Mouse (Mus musculus): ENCODE measurements around the gene Dmac2.
A peak's percentile ranks its signal among the peaks of the same experiment; 100 is the strongest.
"Not testable (repeated sequence)": the region's sequence is repeated elsewhere in the genome, so short reads cannot be mapped to it uniquely, and the experiment has no call there.

Dmac2 gene

DNA sequence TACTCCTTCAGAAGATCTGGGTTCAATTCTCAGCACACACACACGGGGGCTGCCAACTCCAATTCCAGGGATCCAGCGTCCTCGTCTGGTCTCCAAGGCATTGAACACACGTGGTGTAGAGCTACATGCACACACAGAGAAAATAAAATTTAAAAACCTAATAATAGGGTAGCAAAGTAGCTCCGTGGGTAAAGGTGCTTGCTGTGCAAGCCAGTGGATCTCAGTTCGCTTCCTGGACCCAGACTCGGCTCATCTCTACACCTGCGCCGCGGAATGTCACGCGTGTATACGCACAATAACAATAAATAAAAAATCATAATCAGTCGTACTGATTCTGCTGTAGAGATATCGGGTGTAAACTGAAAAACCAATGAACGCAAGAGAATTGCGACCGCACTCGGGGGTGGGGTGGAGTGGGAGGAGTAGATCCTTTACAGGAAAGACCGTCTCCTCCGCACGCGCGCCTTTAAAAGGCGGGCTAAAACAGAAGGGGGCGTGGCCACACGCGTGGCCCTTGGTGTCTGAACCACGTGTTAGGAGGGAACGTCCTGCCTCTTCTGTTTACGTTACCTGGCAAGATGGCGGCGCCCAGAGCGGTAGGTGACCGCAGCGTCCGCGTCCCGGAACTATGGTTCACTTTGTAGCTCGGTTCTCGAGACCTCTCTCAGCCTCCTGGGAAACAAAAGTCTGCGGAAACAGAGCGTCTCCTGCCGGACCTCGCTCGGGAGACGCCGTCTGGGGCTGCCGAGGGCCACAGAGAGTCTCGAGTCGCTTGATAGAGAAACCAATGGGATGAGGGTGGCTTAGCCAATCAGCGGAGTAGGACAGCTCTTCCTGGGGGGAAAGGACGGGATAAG is at the start of gene Dmac2:
Dmac2 (plus strand) TSS at position 550 of the 857 bp plus-strand sequence.
- peak; percentile 95 to 97 for DNase-seq

DNA sequence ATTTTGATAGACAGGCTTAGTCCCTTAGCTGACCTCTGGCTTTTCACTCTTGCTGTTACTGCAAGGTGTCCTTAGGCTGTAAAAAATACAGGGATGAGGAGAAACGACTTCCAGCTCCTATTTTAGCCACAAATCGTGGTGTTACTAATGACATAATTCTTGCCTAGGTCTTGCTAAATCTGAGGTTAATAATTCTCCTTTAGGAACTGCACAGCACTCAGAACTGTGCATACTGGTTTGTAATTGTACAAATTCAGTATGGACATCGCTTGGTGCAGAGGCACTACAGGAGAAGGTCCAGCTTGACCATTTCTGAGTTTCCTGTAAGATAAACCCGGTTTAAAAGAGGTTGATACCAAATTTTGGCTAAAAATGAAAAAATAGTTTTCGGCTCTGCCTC is 45.4 kb upstream of the Dmac2 start:
- not testable (repeated sequence) for DNase-seq

DNA sequence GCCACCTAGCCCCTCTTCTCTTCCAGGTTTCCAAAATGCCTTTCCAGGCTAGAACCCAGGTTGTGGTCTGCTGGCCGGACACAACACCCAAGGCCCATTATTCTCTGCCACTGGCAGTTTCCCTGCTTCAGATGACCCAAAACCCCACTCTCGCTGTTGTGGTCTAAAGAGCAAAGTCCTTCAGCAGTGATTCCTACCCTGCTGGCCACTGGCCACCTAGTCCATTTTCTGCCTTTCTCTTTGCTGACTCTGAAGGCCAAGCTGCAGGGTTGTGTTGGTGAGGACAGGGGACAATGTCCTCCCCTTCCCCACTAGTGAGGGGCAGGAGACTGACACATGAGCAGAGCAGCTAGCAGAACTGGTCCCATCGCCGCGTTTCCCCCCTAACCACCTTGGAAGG is 44.1 kb upstream of the Dmac2 start:
- DNase-seq, result no peak

DNA sequence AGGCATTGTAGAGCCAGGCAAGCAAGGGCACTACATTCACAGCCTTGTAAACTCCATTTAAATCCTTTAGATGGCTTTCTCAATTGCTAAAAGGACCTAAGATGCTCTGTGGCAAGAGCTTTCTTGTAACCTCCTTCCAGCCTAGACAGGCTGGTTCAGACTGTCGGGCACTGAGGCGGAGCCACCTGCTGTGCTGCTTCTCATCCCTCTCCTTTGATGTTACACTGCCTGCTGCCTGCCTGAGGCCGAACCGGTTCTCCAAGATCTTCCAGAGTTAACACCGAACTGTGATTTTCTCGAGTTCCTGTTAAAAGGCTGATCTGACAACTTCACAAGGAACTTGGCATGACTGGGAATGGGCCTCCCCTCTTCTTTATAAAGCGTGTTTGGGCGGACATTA is 43.3 kb upstream of the Dmac2 start:
- DNase-seq, result no peak

DNA sequence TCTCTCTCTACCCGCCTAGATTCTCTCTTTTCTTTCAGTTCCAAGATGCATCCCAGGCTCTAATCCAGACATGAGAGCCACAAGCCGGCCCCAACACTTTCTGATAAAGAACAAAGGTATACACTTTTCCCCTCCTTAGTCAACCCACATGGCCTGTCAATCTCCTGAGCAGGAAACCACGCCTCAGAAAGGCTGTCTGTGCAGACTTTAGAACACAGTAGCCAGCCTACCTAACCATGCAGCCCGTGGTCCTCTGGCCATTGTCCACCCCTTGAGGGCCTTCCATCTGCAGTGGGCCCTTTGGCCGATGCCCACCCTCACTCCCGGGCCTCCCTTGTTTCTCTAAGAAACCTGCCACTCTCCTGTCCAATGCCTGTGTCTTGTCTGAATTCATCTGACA is 42.9 kb upstream of the Dmac2 start:
- DNase-seq, result not testable (repeated sequence)

DNA sequence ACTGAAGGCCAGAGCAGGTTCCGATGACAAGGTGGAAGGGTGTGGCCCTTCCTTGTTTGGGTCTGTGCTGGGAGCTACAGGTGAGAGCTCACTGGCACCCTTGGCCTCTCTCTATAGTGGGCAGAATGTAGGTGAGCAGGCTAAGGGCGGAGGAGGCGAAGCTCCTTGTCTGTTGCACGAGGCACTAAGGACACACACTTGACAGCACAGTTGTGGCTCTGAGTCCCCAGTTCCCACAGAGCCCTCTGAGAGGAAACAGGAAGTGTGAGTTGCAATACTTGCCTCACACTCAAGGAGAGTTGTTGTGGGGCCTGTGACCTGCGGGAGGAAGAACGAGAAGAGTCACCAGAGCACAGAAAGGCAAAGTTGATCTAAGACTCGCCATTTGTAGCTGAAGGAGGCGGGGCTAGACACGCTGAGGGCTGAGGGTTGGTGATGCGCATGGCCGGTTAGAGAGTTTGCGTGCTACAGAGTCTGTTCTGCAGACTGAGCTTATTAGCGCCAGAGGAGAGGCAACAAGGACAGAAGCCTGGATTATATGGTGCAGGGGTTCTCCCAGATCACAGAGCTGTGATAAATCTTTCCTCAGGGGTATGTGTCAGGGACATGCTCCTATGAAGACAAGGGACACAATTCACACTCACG is 42.3 kb upstream of the Dmac2 start:
- peak; percentile 8 to 31 for DNase-seq

DNA sequence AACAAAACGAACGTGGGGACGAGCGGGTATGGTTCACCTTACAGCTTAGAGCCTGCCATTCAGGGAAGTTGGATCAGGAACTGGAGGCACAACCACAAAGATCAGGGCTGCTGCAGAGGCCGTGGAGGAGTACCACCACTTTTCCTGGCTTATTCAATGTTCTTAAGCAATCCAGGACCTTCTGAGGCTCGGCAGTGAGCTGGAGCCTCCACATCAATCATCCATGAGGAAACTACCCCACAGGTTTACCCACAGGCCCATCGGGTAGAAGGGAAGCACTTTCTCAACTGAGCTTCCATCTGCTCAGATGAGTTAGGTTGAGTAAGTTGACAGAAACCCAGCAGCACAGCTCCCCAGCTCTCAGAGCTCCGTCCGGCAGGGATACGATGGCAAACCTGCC is 39.8 kb upstream of the Dmac2 start:
- DNase-seq, result no peak

DNA sequence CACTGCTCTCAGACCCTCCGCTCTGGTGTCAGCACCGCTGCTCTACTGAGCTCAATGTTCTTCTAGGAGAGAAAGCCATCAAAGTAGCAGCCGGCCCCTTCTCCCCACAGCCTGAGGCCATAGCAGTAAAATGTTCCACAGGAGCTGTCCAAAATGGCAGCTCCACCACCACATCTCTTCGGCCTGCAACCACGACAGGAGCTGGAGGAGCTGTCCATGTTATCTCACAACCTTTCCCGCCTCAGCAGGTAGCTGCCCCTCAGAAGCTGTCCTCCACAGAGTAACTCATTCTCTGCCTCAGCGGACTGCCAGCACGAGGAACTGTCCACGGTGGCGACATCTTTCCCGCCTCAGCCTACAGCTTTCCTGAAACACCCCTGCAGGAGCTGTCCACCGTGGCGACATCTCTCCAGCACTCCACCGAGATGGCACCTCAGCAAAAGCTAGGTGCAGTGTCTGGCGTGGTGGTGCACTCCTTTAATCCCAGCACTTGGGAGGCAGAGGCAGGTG is 36.9 kb upstream of the Dmac2 start:
- no peak for DNase-seq

DNA sequence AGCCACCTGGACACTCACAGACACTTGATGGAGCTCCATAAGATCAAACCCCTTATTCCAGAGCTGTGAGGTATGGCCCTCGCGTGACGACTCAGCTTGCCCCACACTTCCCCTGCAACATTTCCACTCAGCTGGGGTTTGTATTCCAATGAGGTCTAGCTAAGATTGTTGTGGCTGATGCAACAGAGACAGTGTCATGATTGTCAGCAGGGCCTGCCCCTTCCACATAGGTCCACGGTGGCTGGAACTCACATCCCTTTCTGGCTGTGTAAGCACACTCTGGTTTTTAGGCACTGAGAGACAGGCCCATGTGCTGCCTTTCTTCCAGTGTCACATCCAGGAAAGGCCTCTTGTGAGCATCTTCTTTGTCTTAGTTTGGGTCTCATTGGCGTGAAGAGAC is 34.6 kb upstream of the Dmac2 start:
- no peak for DNase-seq

DNA sequence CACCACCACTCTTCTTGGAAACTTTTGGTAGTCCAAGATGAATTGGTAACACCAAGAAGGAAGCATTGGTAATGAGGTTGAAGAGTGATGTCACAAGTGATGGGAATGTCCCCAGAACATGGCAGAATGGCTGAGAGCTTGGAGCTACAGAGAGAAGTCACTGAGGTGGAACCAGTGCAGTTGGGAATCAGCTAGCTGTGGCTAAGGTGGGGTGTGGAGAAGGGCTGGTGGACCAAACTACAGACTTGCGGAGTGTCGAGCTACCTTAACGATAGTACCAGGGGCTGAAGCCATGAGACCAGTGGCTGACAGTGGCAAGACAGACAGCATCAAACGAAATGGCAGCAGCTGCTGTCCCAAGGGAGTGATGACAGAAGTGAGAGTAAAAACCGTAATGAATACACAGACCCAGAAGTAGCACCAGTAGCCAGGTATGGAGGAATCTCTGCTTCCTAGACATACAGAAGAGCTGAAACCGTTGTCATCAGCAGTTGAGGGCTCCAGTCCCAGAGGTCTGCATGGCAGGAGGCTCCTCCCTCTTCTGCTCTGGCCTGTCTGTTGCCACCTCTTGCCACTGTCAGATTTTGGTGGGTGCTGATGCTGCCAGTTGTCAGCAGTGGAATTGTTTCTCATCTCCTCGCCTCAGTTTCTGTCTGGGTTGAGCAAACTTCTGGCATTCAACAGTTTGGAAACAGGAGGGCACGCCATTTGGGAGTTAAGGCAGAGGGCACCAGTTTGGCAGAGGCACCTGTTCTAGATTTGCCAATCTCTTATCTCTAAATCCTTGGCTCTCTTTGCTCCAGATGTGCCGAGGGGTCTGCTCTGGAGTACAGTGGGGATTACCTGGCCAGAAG is 33.6 kb upstream of the Dmac2 start:
- no peak for DNase-seq

DNA sequence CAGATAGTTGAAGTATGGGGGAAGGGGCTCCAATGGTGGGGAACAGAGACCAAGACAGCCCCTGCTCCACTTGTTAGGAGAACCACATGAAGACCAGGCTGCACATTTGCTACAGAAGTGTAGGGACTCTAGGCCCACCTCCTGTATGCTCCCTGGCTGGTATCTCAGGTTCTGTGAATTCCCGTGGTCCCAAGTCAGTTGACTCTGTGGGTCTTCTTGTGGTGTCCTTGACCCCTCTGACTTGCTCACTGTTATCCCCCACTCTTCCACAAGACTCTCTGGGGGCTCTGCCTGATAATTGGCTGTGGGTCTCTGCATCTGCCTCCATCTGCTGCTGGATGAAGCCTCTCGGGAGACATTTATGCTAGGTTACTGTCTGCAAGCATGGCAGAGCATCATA is 28.0 kb upstream of the Dmac2 start:
- no peak for DNase-seq

DNA sequence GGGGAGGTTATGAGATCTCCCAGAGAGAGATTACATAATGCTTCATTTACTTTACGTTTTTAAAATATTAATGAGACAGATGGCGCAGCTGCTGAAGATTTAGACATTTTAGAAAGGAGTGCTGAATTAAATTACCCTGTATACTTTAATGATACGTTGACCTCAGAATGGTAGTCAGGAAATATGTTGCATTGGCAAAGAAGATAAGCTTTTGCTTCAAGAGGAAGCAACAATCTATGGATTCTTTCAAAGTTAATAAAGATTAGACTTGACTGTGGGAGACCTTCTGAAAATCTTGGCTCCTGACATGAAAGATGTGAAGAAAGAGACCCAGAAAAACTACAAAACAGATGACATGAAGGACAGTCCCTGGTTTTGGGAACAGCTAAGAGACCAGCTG is 25.4 kb upstream of the Dmac2 start:
- DNase-seq, result no peak

DNA sequence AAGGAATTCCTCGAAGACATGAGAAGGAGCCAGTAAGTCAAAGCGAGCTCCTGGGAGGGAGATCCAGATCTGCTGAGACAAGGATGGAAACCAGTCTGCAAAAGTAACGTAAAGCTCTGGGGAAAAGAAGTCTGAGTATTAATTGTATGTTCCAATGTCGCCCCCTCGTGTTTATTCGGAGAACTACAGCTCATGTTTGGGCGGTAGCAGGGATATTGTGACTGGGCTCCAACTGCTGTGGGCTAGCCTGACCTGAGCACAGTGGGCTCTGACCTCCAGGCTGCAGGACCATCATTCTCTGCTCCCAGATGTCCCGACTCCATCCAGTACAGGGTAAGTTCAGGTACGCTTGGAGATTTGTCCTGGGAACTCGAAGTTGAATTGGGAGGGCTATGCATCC is 19.6 kb upstream of the Dmac2 start:
- DNase-seq, result peak; percentile 51 to 61

DNA sequence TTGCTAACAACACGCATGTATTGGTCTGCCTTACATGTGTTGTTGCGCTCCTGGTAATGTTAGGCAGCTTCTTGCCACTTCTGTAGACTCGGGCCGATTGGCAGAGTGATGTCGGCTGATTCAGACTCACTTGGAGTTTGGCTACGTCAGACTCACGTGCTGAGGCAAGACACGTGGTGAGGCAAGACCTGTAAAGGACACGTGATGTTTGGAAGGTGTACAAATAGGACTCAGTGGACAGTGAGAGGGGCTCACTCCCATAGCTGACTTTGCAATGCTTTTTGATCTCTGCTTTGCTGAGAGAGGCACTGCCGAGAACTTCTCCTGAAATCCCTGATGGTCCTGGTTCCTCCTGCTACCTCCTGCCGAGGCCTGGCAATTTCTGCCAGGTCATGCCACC is 18.5 kb upstream of the Dmac2 start:
- peak in 1 of 2 experiments; percentile 1 for DNase-seq

DNA sequence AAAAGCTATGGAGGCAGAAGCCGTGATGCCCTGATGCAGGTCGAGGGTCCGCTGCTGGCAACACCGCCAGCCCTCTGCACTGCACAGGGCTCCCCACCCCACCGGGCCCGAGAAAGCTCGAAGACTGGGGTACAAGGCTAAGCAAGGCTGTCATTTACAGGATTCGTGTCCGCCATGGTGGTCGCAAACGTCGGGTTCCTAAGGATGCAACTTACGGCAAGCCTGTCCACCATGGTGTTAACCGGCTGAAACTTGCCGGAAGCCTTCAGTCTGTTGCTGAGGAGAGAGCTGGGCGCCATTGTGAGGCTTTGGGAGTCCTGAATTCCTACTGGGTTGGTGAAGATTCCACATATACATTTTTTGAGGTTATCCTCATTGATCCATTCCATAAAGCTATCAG is 17.9 kb upstream of the Dmac2 start:
- DNase-seq, result peak in 1 of 2 experiments; percentile 1

DNA sequence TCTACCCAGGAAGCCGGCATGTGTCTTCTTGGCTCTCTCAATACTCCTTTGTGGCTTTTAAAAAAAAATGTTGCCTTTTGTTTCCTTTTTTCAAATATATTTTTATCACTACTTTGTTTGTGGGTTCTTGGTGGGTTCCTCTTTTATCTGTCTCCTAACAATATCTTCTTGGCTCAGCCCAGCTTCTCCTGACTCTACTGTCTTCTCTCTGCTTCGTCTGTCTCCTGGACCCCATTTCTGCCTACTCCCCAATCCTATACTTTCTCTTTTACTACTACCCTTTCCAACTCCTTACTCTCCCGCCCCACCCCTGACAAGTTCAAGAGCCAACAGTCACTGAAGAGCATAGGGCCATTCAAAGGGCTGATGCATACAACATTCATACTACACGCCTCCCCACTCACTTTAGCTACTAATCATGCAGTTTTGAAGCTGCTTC is 12.6 kb upstream of the Dmac2 start:
- no peak for DNase-seq

DNA sequence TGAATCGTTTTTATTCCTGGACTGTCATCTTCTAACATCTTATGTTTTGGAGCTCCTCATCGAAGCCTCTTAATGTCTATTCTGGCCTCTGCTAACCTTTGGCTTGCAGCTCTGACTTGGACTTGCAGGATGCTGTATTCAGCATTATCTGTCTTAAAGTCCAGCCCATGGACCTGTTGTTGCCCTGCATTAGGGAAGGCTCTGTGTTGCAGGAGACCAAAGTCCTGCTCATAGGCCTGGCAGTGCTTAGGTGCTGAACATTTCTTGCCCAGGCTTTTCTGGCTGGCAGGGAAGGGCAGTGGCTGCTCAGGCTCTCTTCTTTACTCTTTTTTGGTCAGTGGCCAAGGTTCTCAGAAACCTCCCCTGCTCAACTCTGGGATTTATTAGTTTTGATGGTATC is 12.0 kb upstream of the Dmac2 start:
- DNase-seq, result no peak

DNA sequence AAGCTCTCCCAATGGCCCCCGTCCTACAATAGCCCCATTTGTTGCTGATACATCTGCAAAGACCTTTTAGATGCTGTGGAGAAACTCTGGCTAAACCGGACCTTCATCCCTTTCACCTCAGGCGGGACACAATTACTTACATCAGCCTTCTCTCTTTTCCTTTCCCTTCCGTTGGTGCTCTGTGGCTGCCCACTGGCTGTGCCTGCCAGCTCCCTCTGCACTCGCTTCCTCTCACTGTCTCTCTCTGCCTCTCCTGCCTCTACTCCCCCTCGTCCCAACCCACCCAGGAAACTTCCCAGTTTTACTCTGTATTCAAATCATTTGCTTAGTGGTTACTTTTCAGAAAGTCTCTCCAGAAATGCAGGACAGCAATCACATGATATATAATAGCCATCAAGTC is 9.2 kb upstream of the Dmac2 start:
- DNase-seq, result no peak

DNA sequence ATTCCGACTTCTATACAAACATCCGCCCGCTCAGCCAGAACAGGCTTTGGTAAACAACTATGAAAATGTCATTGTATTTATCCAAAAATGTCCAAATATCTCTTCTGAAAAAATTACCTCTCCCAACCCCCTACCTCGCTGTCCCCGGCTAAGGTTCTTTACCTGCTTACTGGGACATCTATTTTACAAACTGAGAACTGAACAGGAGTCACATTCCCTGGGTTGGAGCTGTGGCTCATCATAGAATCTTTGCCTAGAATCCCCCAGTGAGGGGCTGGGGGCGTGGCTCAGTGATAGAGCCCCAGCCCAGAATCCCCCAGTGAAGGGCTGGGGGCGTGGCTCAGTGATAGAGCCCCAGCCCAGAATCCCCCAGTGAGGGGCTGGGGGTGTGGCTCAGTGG is 7.7 kb upstream of the Dmac2 start:
- no peak for DNase-seq

DNA sequence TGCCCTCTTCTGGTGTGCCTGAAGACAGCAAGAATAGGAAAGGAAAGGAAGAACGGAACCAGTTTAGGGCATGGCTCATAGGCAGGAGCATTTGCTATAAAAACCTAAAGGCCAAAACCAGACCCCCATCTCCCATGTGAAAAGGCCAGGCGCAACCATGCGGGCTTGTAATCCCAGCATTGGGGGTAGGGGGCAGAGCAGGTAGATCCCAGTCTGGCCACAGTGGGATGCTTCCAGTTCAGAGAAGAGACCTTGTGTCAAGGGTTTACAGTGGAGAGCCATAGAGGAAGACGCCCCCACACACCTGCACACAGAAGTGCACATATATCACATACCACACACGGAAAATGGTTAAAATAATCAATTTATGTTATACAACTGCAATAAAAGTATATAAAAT is 5.1 kb upstream of the Dmac2 start:
- DNase-seq, result no peak

DNA sequence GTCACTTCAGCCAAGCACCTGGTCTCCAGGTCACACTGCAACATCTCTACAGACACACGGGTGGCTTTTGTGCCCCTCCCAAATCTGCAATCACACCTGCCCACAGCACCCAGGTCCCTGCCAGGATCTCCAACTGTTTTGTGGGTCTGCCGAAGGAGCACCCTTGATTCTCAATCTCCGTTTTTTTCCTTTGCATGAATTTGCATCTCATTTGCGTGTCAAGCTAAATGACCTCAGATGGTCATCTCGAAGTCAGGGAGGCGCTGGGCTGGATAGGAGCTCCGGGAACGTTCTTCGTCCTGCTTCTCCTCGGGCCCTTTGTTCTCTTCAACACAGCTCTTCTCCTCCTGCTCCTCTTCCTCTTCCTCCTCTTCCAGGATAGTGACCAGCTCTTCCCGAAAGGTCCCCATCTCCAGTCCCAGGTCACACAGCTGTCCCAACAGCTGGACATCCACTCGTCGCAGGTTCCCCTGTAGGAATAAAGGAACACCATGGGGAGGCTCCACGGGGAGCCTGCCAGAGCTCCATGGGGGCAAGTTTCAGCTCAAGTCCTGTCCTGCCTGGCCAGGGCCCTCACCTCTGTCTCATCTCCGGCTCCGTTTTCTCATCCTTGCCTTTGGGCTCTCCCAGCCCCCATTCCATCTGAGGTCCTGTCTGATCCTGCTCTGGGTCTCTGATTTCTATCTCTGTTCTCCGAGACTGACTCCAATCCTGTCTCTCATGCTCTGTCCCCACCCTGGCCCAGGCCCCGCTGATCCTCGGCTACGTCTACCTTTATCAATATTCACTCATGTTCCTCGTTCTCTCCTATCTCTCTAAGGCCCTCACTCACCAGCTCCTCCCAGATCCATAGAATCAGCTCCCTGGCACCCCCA is 4.1 kb upstream of the Dmac2 start:
- DNase-seq, result no peak

DNA sequence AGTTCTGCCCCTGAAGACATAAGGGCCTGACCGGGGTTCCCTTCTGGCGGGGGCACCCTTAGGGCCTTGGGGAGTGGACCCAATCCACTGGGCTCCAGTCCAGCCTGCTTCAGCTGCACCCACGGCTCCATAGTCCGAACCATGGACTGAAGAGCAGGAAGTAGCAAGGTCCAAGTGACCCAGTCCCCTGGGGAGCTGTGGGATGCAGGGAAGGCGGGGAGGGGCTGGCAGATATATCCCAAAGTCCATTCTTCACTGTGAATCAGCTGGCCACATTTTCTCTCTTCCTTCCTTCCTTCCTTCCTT is 3.6 kb upstream of the Dmac2 start, which contains the start of gene Erich4:
Erich4 (minus strand) TSS at position 187 of the 306 bp plus-strand sequence.
- DNase-seq, result no peak
